Mouse (Mus musculus): Measurements from ENCODE around the gene Gpr137b.
"Not testable (repeated sequence)": the region's sequence is repeated elsewhere in the genome, so short reads cannot be mapped to it uniquely, and the experiment has no call there.

Gene Gpr137b

GRCm38 (mm10) chr13:13363536-13363935 is 30.3 kb downstream of the Gpr137b start:
- not testable (repeated sequence) for DNase-seq (ENCODE audit: low spot score)

DNA sequence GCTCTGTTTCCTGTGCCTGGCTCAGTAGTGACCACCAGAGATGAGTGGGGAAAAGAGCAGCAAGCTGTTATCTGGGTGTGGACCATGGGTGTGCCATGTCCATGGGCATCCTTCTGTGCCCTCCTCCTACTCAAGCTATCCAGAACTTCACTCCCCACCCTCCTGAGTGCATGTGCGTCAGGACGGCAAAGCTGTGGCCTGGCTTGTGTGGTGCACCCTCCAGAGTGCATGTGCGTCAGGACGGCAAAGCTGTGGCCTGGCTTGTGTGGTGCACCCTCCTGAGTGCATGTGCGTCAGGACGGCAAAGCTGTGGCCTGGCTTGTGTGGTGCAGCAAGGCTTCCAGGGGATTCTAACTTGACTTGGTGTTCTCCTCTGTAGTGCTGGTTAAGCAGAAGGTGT is 31.6 kb downstream of the Gpr137b start:
- DNase-seq (ENCODE audit: low spot score) = not testable (repeated sequence)

GRCm38 (mm10) chr13:13360045-13360444 is 33.8 kb downstream of the Gpr137b start:
- not testable (repeated sequence) for DNase-seq (ENCODE audit: low spot score)

GRCm38 (mm10) chr13:13358602-13359001 is 35.2 kb downstream of the Gpr137b start:
- not testable (repeated sequence) for DNase-seq (ENCODE audit: low spot score)

DNA sequence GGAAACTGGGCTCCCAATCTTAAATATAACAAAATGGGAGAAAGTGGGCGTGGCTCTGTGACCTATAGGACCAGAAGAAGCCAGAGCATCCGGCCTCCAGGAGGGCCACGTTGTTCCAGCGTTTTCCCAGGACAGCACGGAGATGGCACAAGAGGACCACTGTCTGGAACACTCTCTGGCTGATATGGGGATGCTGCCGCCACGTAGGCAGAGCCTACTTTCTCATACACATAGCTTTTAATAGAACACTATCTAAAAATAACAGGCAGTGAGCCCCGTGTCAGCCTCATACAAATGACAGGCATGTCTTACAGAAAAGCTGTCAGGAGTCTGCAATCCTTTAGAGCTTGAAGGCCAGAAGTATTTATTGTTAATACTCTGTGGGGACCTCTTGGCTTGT is 35.7 kb downstream of the Gpr137b start:
- not testable (repeated sequence) for DNase-seq (ENCODE audit: low spot score)

DNA sequence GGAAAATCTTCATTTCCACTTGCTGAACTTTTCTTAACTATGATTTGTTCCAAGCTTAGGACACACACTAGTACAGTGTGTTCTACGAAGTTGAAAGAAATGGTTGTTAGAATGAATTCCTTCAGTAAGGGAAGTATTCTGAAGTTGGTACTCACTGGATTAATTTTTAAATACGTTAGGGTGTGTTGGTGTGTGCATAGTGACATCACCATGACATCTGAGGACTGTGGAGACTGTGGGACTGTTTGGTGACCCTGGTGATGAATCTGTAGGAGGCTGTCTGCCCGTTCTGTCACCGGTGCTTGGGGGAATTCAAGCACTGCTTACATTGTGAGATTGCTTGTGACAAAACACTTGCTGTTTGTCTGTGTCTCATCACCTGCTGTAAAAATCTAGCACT is 41.7 kb downstream of the Gpr137b start:
- not testable (repeated sequence) for DNase-seq (ENCODE audit: low spot score)

DNA sequence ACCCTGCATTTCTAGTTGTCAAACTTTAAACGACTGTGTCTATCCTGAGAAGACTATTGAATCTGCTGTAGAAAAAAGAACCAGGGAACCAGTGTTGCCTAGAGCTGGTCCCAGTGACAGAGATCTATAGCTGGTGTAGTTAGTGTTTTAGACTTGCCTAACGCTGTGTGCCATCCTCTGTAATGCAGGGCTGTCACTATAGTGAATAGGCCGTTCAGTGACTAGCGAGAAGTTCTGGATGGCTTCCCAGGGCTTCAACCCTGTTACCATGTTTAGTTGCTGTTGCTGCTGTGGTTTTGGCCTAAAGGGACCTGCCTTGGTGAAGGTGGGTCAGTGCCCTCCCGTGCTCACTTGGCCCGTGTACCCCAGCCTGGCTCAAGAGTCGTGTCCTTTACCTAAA is 43.1 kb downstream of the Gpr137b start:
- not testable (repeated sequence) for DNase-seq (ENCODE audit: low spot score)

- no peak for DNase-seq (ENCODE audit: low spot score)
Measured at GRCm38 (mm10) chr13:13349288-13349687, 44.5 kb downstream of the Gpr137b start.

- not testable (repeated sequence) for DNase-seq (ENCODE audit: low spot score)
Measured at GRCm38 (mm10) chr13:13347634-13348412, 46.0 kb downstream of the Gpr137b start.

DNA sequence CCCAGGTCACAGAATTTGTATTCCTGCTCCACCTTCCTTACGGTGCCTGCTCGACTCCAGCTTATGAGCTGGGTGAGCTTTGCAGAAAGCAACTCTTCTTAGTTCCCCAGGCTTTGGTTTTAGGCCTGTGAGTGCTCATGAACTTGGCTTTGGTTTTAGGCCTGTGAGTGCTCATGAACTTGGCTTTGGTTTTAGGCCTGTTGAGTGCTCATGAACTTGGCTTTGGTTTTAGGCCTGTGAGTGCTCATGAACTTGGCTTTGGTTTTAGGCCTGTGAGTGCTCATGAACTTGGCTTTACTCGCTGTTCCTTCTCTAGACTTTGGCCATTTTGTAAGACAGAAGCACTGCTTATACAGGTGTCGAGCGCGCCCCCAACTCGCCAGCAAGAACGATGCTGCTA is 56.5 kb downstream of the Gpr137b start:
- DNase-seq (ENCODE audit: low spot score) = not testable (repeated sequence)

DNA sequence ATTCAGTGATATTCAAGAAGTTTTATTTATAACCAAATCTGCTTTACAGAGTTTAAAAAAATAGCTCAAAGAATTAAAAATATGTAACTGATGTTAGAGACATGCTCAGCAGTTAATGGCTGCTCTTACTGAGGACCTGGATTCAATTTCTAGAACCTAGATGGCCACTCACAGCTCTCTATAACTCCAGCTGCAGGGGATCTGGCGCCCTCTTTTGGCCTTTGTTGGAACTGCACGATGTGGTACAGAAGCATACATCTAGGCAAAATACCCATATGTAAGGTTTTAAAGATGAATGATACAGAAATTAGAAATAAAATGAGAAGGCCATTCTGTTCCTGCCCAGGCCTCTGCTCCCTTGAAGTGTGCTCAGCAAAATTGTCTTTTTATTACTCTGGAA is 64.9 kb downstream of the Gpr137b start:
- no peak for DNase-seq (ENCODE audit: low spot score)

Measured in layer of hippocampus, adult 9-10 months (tissue).